Mouse (Mus musculus) E14TG2a.4 (cell line): ENCODE results near the gene Sipa1l1.

ENCODE experiments used
- CTCF ChIP-seq: conservative IDR thresholded peaks from 2 replicates; pipeline ENCODE4 v1.5.1; 2014; ENCODE audit warnings: low read length
- NANOG ChIP-seq: IDR thresholded peaks from 2 replicates; pipeline ENCODE4 v1.6.1; 2014; ENCODE audit warnings: borderline replicate concordance, low read length, mixed read lengths
- POU5F1 ChIP-seq: IDR thresholded peaks from 2 replicates; pipeline ENCODE4 v1.6.1; 2014; ENCODE audit warnings: low read length, borderline replicate concordance

GRCm38 (mm10) chr12:82214916-82215315 is 45.8 kb downstream of the Sipa1l1 start:
- TF ChIP-seq CTCF (no peak), NANOG (no peak), POU5F1 (no peak)
